Mouse (Mus musculus) ES-Bruce4 (cell line): ENCODE results near the gene Fam57b. TPM values are rescaled to one million over a fixed set of nuclear protein-coding genes. Genes with fewer than 3 reads are reported as not detected.

ENCODE experiments used
- H3K27ac ChIP-seq: 2 replicates; pipeline ENCODE4 v1.5.1; 2012; ENCODE audit warnings: low read length, inconsistent platforms; ENCODE audit not compliant: insufficient read depth
- H3K27me3 ChIP-seq: 2 replicates; pipeline ENCODE4 v1.6.1; 2012; ENCODE audit warnings: mild to moderate bottlenecking, low read length, inconsistent platforms; ENCODE audit not compliant: control insufficient read depth, poor library complexity, insufficient read depth, severe bottlenecking
- H3K36me3 ChIP-seq: 2 replicates; pipeline ENCODE4 v1.6.1; 2012; ENCODE audit warnings: inconsistent platforms, mild to moderate bottlenecking, low read length, moderate library complexity; ENCODE audit not compliant: control insufficient read depth, poor library complexity, insufficient read depth, severe bottlenecking
- H3K4me1 ChIP-seq: one replicate; pipeline ENCODE4 v1.8.1; 2011; ENCODE audit warnings: low read length; ENCODE audit not compliant: control insufficient read depth, insufficient read depth
- H3K4me3 ChIP-seq: 2 replicates; pipeline ENCODE4 v1.5.1; 2011; ENCODE audit warnings: low read depth, mild to moderate bottlenecking, low read length
- H3K9ac ChIP-seq: 2 replicates; pipeline ENCODE4 v1.6.1; 2012; ENCODE audit warnings: low read depth, mild to moderate bottlenecking, inconsistent platforms; ENCODE audit not compliant: poor library complexity, severe bottlenecking
- H3K9me3 ChIP-seq: replicated peaks from 2 replicates; pipeline ENCODE4 v1.6.1; 2012; ENCODE audit warnings: mild to moderate bottlenecking, low read length, inconsistent platforms; ENCODE audit not compliant: control insufficient read depth, poor library complexity, insufficient read depth, severe bottlenecking
- CTCF ChIP-seq: IDR thresholded peaks from one replicate; pipeline ENCODE4 v1.8.1; 2011; ENCODE audit warnings: low read depth, low read length
- EP300 ChIP-seq: IDR thresholded peaks from 2 replicates; pipeline ENCODE4 v1.6.1; 2011; ENCODE audit warnings: low read depth, low read length; ENCODE audit not compliant: insufficient read depth
- POLR2A ChIP-seq: IDR thresholded peaks from one replicate; pipeline ENCODE4 v1.8.1; 2011; ENCODE audit warnings: low read length; ENCODE audit not compliant: insufficient read depth
- polyA plus RNA-seq: library from polyadenylated mRNA; stranded (reverse); fragments of >200 nt; gene quantifications from 2 replicates; pipeline ENCODE4 v1.2.4, GENCODE M21; 2011; ENCODE audit warnings: low read depth; ENCODE audit not compliant: missing spikeins, insufficient read depth, insufficient read length

Gene Fam57b
- polyA plus RNA-seq, 1 experiment, result 2.7 TPM

DNA sequence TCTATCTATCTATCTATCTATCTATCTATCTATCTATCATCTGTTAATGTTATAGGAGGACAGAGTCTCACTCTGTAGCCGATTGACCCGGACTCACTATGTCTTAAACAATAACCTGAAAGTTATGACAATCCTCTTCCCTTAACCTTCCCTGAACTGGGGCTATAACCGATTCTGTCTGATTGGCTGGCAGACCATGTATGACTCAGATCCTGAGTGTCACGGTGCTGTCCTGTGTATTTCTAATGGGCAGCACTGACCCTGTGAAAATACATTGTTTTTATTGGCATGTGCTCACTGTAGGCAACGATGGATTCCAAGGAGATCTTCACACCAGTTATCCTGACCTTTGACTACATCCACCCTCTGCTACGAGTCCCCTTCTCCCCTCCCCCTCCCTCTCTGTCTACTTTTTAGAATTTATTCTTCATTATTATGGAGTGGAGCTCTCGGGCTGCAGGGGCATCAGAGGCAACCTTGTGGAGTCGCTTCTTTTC lies 18.3 kb downstream of the Fam57b start:
- Histone ChIP-seq H3K4me3 (no peak overlapping the region), H3K4me1 (peaks cover 7% of the 10 kb centered on the region), H3K9me3 (no peaks in the 10 kb centered on the region), H3K27me3 (no peaks in the 10 kb centered on the region), H3K36me3 (no peaks in the 10 kb centered on the region), H3K27ac (no peak overlapping the region), H3K9ac (no peak overlapping the region)
- TF ChIP-seq EP300, result no peak

DNA sequence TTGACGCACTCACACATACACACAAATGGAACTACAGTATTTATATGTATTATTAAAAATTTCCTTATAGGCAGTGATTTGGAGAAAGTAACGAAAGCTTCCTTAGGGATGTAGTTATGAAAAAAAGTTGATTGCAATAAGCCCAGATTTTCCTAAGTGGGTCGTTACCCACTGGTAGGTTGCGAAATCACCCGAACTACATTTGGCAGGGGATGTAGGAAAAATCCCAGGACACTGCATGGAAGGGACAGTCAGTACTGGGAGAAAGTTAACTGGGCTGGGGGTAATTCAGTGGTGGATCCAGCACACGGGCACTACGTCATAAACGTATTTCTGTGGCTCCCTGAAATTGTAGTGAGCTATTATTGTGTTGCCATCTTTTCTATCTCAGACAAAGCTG lies 19.0 kb downstream of the Fam57b start:
- no peak overlapping the region for H3K9ac ChIP-seq
- peaks cover 7% of the 10 kb centered on the region for H3K4me1 ChIP-seq
- TF ChIP-seq POLR2A, result no peak
- TF ChIP-seq EP300, result no peak
- TF ChIP-seq CTCF, result no peak
- no peaks in the 10 kb centered on the region for H3K27me3 ChIP-seq
- no peaks in the 10 kb centered on the region for H3K36me3 ChIP-seq
- H3K27ac ChIP-seq, result no peak overlapping the region
- no peaks in the 10 kb centered on the region for H3K9me3 ChIP-seq
- H3K4me3 ChIP-seq, result no peak overlapping the region

DNA sequence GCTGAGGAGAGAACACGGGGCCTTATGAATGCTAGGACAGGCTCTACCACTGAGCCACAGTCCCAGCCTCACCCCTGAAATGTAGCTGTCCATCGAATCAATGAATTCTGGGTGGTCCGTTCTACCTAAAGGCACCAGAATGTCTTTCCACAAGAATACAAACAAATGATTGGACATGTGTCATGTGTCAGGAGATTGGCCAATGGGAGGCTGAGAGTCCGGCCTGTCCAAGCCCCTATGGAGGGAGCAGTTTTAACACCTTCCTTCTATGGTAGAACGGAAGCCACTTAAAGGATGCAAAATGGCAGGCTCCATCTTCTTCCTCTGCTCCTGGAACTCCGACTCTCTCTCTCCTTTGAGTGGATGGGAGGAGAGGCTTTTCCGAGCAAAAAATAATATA lies 20.1 kb downstream of the Fam57b start:
- H3K36me3 ChIP-seq, result no peaks in the 10 kb centered on the region
- no peak overlapping the region for H3K27ac ChIP-seq
- no peak for TF ChIP-seq POLR2A
- no peak for TF ChIP-seq EP300
- TF ChIP-seq CTCF, result no peak
- H3K9me3 ChIP-seq, result no peaks in the 10 kb centered on the region
- no peak overlapping the region for H3K4me3 ChIP-seq
- no peak overlapping the region for H3K9ac ChIP-seq
- peaks cover 12% of the 10 kb centered on the region for H3K4me1 ChIP-seq
- no peaks in the 10 kb centered on the region for H3K27me3 ChIP-seq

DNA sequence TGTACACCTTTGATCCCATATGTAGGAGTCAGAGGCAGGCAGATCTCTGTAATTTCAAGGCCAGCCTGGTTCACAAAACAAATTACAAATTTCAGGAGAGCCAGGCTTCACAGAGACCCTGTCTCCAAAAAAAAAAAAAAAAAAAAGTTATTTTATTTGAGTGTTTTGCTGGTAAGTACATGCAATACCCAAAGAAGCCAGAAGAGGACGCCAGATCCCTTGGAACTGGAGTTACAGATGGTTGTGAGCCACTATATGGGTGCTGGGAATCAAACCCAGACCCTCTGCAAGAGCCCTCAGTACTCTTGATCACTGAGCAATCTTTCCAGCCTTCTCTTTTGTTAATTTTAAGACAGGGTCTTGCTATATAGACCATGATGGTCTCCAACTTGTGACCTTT lies 21.4 kb downstream of the Fam57b start:
- Histone ChIP-seq H3K36me3 (no peaks in the 10 kb centered on the region), H3K4me1 (peaks cover 13% of the 10 kb centered on the region), H3K9ac (no peak overlapping the region), H3K9me3 (no peaks in the 10 kb centered on the region), H3K27ac (no peak overlapping the region), H3K4me3 (no peak overlapping the region), H3K27me3 (no peaks in the 10 kb centered on the region)
- TF ChIP-seq POLR2A (no peak), EP300 (no peak), CTCF (no peak)

DNA sequence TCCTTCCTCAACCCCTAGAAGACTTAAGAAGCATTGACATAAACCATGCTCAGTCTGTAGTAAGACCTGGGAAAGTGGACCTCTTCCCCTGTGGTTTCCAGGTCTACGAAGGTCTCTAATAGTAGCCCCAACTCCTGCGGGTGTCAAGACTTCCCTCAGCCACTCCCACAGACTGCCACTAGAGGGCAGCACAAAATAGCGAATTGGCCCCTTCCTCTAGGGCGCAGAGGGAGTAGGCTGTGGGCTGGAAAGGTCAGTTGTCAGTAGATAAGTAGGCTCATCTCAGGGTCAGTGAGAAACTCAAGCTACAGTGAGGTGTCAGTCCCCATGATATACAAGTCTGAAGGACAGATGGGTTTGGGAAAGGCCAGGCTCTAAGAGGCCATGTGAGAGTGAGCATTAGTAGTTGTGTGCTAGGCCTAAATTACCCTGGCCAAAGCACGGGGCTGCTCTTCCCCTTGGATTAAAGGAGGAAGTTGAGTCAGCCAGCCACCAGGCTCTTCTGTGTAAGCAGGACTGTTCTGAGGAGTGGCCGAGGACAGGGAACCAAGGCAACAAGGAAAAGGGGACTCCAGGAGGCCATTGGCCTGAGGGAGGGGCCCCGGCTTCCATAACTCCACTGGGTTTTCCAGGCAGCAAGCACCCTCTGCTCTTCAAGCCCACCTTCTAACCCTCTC lies 24.5 kb downstream of the Fam57b start:
- Histone ChIP-seq H3K9ac (no peak overlapping the region), H3K4me3 (no peak overlapping the region), H3K9me3 (no peaks in the 10 kb centered on the region), H3K4me1 (peaks cover 10% of the 10 kb centered on the region), H3K27me3 (no peaks in the 10 kb centered on the region), H3K27ac (no peak overlapping the region), H3K36me3 (no peaks in the 10 kb centered on the region)
- TF ChIP-seq CTCF, result peak; percentile 99
- TF ChIP-seq POLR2A, result no peak
- peak; percentile 33; the same call in 1 of the 2 replicates for TF ChIP-seq EP300

DNA sequence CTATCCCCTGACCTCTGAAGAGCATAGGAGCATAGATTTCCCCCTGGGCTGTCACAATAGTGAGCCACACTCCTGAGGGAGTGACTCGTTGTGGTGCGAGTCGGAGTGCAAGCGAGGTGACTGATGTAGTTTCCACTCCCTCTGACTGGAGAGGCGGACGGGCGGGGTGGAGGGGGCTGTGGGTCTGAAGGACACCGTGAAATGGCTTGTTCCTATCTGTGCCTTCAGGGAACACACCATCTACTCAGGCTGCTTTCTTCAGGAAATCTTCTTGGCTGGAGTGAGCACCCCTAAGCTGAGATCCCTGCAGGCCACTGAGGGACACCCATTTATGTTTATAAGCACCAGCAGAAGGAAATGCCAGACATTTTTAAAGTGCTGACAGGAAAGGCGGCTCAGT lies 25.3 kb downstream of the Fam57b start:
- Histone ChIP-seq H3K27me3 (no peaks in the 10 kb centered on the region), H3K36me3 (no peaks in the 10 kb centered on the region), H3K27ac (no peak overlapping the region), H3K9ac (peak overlapping the region; percentile 34), H3K4me1 (peaks cover 10% of the 10 kb centered on the region), H3K9me3 (no peaks in the 10 kb centered on the region), H3K4me3 (no peak overlapping the region)
- TF ChIP-seq EP300 (no peak), POLR2A (no peak), CTCF (no peak)
